In the genomic region with DNA sequence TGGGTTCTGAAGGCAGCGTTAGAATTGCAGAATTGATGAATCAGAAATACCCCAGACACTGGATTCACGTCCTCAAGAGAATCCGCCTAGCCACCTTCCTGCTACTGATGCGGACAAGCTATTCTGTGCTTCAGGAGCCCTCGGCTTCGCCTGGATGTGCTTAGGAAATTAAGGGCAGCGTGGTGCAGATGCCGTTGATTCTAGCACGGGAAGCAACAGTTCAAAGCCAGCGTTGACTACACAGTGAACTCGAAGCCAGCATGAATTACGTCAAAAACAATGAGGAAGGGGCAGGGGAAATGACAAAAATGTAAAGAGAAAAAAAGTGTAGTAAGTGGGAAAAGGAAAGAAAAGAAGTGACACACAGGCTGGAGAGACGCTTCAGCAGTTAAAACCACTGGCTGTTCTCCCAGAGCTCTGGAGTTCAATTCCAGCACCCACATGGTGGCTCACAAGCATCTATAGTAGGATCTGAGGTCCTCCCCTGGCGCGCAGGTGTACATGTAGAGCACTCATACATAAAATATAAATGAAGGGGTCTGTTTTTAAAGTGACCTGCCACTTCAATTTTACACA, we compare ENCODE assay signal across 8 mouse cellular contexts. TPM values are rescaled to one million over a fixed set of nuclear protein-coding genes. Genes with fewer than 3 reads are reported as not detected.
A peak's percentile ranks its signal among the peaks of the same experiment; 100 is the strongest.
DNase-seq lines count a peak whose midpoint lies in the region; ATAC-seq and TF ChIP-seq lines count a peak whose summit lies in the region.

TSS of gene Snrpg (plus strand) at position 541 of the 576 bp plus-strand sequence.

- H3K9ac ChIP-seq in limb, embryonic 15.5 days, result peak within 1 kb of the TSS; percentile 87

- H3K4me1 ChIP-seq in G1E (ENCODE audit: insufficient read depth, low read depth, low read length), result peaks cover 57% of the 10 kb centered on the region
- H3K4me1 ChIP-seq in forebrain, embryonic 10.5 days, result peaks cover 40% of the 10 kb centered on the region
- peaks cover 27% of the 10 kb centered on the region for H3K4me1 ChIP-seq in limb, embryonic 15.5 days

- H3K27me3 ChIP-seq in G1E (ENCODE audit: insufficient read depth, low read length), result no peaks in the 10 kb centered on the region
- no peaks in the 10 kb centered on the region for H3K27me3 ChIP-seq in forebrain, embryonic 10.5 days (ENCODE audit: poor library complexity, severe bottlenecking)
- H3K27me3 ChIP-seq in limb, embryonic 15.5 days, result no peaks in the 10 kb centered on the region

- H3K4me3 ChIP-seq in G1E (ENCODE audit: low read depth, low read length), result peak within 1 kb of the TSS; percentile 96
- peak within 1 kb of the TSS; percentile 96 for H3K4me3 ChIP-seq in forebrain, embryonic 10.5 days
- H3K4me3 ChIP-seq in limb, embryonic 15.5 days, result peak within 1 kb of the TSS; percentile 94

- peaks cover 55% of the 10 kb centered on the region for H3K36me3 ChIP-seq in G1E (replicated peaks)
- peaks cover 59% of the 10 kb centered on the region for H3K36me3 ChIP-seq in forebrain, embryonic 10.5 days (replicated peaks)
- H3K36me3 ChIP-seq in limb, embryonic 15.5 days, result peaks cover 15% of the 10 kb centered on the region

- ATAC-seq in G1E (ENCODE audit: extremely low read depth, insufficient number of reproducible peaks, low FRiP score, poor library complexity, severe bottlenecking), result no peak
- ATAC-seq in limb, embryonic 15.5 days (ENCODE audit: insufficient number of reproducible peaks, low FRiP score, low TSS enrichment, low read depth), result no peak; the same call in 1 of the 2 replicates
- no peak for ATAC-seq in neutrophil, adult 5-6 weeks (ENCODE audit: extremely low read depth, insufficient number of reproducible peaks, low FRiP score, poor library complexity, severe bottlenecking)

- 22% methylated on average over 15 of the region's 15 CpGs for WGBS in forebrain, embryonic 10.5 days
- WGBS in limb, embryonic 15.5 days, result 15% methylated on average over 15 of the region's 15 CpGs

- DNase-seq in heart, adult 18-20 months, result no peak
- DNase-seq in heart, adult 9 months (ENCODE audit: low spot score in 2 of 2), result no peak
- no peak for DNase-seq in G1E (ENCODE audit: low spot score)
- DNase-seq in forebrain, embryonic 10.5 days (ENCODE audit: extremely low spot score, low spot score), result peak; percentile 31
- peak; percentile 11 for DNase-seq in heart, postnatal 4 days
- DNase-seq in ovary, adult 18-20 months (ENCODE audit: low spot score), result no peak

- H3K4me2 ChIP-seq in limb, embryonic 15.5 days, result peak within 1 kb of the TSS; percentile 82

- H3K9me3 ChIP-seq in G1E (replicated peaks), result no peaks in the 10 kb centered on the region
- no peaks in the 10 kb centered on the region for H3K9me3 ChIP-seq in forebrain, embryonic 10.5 days
- no peaks in the 10 kb centered on the region for H3K9me3 ChIP-seq in limb, embryonic 15.5 days

- TF ChIP-seq CTCF in G1E (IDR thresholded peaks at IDR 0.05; ENCODE audit: low read depth, low read length), result no peak

- H3K27ac ChIP-seq in forebrain, embryonic 10.5 days, result peak within 1 kb of the TSS; percentile 95
- peak within 1 kb of the TSS; percentile 93 for H3K27ac ChIP-seq in limb, embryonic 15.5 days

RNA-seq across cellular contexts. Expression of gene Snrpg, which starts in this region (rescaled TPM):
- 10 to 100 TPM; 41.2 to 48.5 TPM for total RNA-seq in heart, adult 18-20 months (2021)
- total RNA-seq in G1E (2014; fragmentation: Nextera tagmentation) (114 and 123 TPM in 2 replicates), G1E (2017) (111 and 130 TPM in 2 replicates)
- 24.8 and 25.1 TPM in 2 replicates for polyA plus RNA-seq in G1E (2012)
- 939 and 953 TPM in 2 replicates for polyA plus RNA-seq in forebrain, embryonic 10.5 days (2016; fragmentation: Nextera tagmentation; extraction: Ambion mirVana)
- total RNA-seq in heart, postnatal 4 days (2021), result 100 to 1,000 TPM; 108 to 113 TPM
- polyA plus RNA-seq in limb, embryonic 15.5 days (2015; fragmentation: Nextera tagmentation; extraction: Ambion mirVana), result 385 and 490 TPM in 2 replicates
- 30.7 and 39.0 TPM in 2 replicates for total RNA-seq in neutrophil, adult 5-6 weeks (2017)

Comparison
In these comparisons a context has a peak if more than half of its experiments do, and no peak if none do; other contexts are left out.
1. RNA of gene Snrpg (polyA plus RNA-seq): 939 to 953 TPM in forebrain, embryonic 10.5 days and 385 to 490 TPM in limb, embryonic 15.5 days; 24.8 to 25.1 TPM in G1E; every median in the first group is over 10 times any median in the second.
2. DNase-seq: peak in forebrain, embryonic 10.5 days (single experiment) and heart, postnatal 4 days (single experiment); none in heart, adult 18-20 months (0 of 2), heart, adult 9 months (0 of 2), G1E (single experiment) and ovary, adult 18-20 months (single experiment).
3. Peak in every context shown above with its lines, with median percentiles within 50 percentile points of each other: H3K4me3 ChIP-seq.